Mouse (Mus musculus) lung, embryonic 15.5 days (tissue): ENCODE data around the gene Liph. TPM values are rescaled to one million over a fixed set of nuclear protein-coding genes. Genes with fewer than 3 reads are reported as not detected.
"Not testable (repeated sequence)": the region's sequence is repeated elsewhere in the genome, so short reads cannot be mapped to it uniquely, and the experiment has no call there.

Source experiments
- ATAC-seq: fragments of 200-750 bp; cut with Nextera tagmentation; 2 replicates; pipeline ENCODE4 v1.8.0; 2017; ENCODE audit warnings: moderate number of reproducible peaks, borderline replicate concordance; ENCODE audit not compliant: low FRiP score, low TSS enrichment; ENCODE audit errors: extremely low read depth
- H3K27ac ChIP-seq: fragments of 300-500 bp; sonication (generic); 2 replicates; pipeline ENCODE4 v1.5.1; 2015; ENCODE audit warnings: moderate library complexity, mild to moderate bottlenecking, inconsistent platforms
- H3K27me3 ChIP-seq: fragments of 300-500 bp; sonication (generic); 2 replicates; pipeline ENCODE4 v1.6.1; 2015; ENCODE audit warnings: inconsistent platforms
- H3K36me3 ChIP-seq: fragments of 300-500 bp; sonication (generic); 2 replicates; pipeline ENCODE4 v1.6.1; 2015; ENCODE audit warnings: inconsistent platforms
- H3K4me1 ChIP-seq: fragments of 300-500 bp; sonication (generic); 2 replicates; pipeline ENCODE4 v1.6.1; 2015; ENCODE audit warnings: inconsistent platforms
- H3K4me2 ChIP-seq: fragments of 300-500 bp; sonication (generic); 2 replicates; pipeline ENCODE4 v1.6.1; 2015; ENCODE audit warnings: inconsistent platforms, mild to moderate bottlenecking, moderate library complexity
- H3K4me3 ChIP-seq: fragments of 300-500 bp; sonication (generic); 2 replicates; pipeline ENCODE4 v1.5.1; 2015; ENCODE audit warnings: mild to moderate bottlenecking, inconsistent platforms
- H3K9ac ChIP-seq: fragments of 300-500 bp; sonication (generic); 2 replicates; pipeline ENCODE4 v1.6.1; 2015; ENCODE audit warnings: inconsistent platforms
- H3K9me3 ChIP-seq: fragments of 300-500 bp; sonication (generic); 2 replicates; pipeline ENCODE4 v1.6.1; 2016; ENCODE audit warnings: inconsistent platforms
- WGBS: fragments of 180-500 bp; shearing (Covaris S2); methylation state at CpG from one replicate; pipeline ENCODE4 v1.1.7; 2015; 5-methylcytosine and 5-hydroxymethylcytosine counted together
- polyA plus RNA-seq: library from polyadenylated mRNA; unstranded; fragments of >200 nt; fragmentation: Nextera tagmentation; extraction: Ambion mirVana; gene quantifications from 2 replicates; pipeline ENCODE4 v1.2.1, GENCODE M21; 2015

Liph gene
- polyA plus RNA-seq, 1 experiment from 2014 or later = 2.0 TPM

GRCm38 (mm10) chr16:21998061-21998460 lies 2.6 kb upstream of the Liph start:
- H3K27me3 ChIP-seq = no peaks in the 10 kb centered on the region
- H3K4me2 ChIP-seq = no peak overlapping the region
- H3K4me3 ChIP-seq = no peak overlapping the region
- H3K9me3 ChIP-seq = no peaks in the 10 kb centered on the region
- 47% methylated on average over 5 of the region's 5 CpGs for WGBS
- peak overlapping the region; percentile 86; the same call in 1 of the 2 replicates for H3K27ac ChIP-seq
- no peak overlapping the region for H3K9ac ChIP-seq
- H3K4me1 ChIP-seq = peaks cover 18% of the 10 kb centered on the region
- no peaks in the 10 kb centered on the region for H3K36me3 ChIP-seq
- ATAC-seq = no peak; the same call in 1 of the 2 replicates

- no peaks in the 10 kb centered on the region for H3K27me3 ChIP-seq
- 23% methylated on average over 5 of the region's 5 CpGs for WGBS
- no peak overlapping the region for H3K9ac ChIP-seq
- no peak overlapping the region for H3K4me3 ChIP-seq
- peak; percentile 81; the same call in 1 of the 2 replicates for ATAC-seq
- peak overlapping the region; percentile 86 for H3K27ac ChIP-seq
- no peaks in the 10 kb centered on the region for H3K36me3 ChIP-seq
- peak overlapping the region; percentile 16 for H3K4me2 ChIP-seq
- H3K9me3 ChIP-seq = no peaks in the 10 kb centered on the region
- peaks cover 18% of the 10 kb centered on the region for H3K4me1 ChIP-seq
These were observed 1.6 kb upstream of the Liph start for GRCm38 (mm10) chr16:21996881-21997641.

GRCm38 (mm10) chr16:21996402-21996801 lies 939 bp upstream of the Liph start:
- peak overlapping the region; percentile 86 for H3K27ac ChIP-seq
- H3K9me3 ChIP-seq = no peaks in the 10 kb centered on the region
- no peaks in the 10 kb centered on the region for H3K36me3 ChIP-seq
- H3K27me3 ChIP-seq = no peaks in the 10 kb centered on the region
- no peak for ATAC-seq
- 33% methylated on average over 4 of the region's 4 CpGs for WGBS
- no peak overlapping the region for H3K4me3 ChIP-seq
- H3K9ac ChIP-seq = no peak overlapping the region
- peaks cover 15% of the 10 kb centered on the region for H3K4me1 ChIP-seq
- peak overlapping the region; percentile 16; the same call in 1 of the 2 replicates for H3K4me2 ChIP-seq

GRCm38 (mm10) chr16:21991774-21992173 lies 3.7 kb downstream of the Liph start:
- Histone ChIP-seq H3K27me3 (no peaks in the 10 kb centered on the region), H3K36me3 (no peaks in the 10 kb centered on the region), H3K9me3 (no peaks in the 10 kb centered on the region), H3K4me1 (peaks cover 13% of the 10 kb centered on the region), H3K9ac (no peak overlapping the region), H3K4me3 (no peak overlapping the region), H3K4me2 (no peak overlapping the region), H3K27ac (no peak overlapping the region)
- WGBS = 59% methylated on average over 2 of the region's 2 CpGs
- no peak for ATAC-seq

- not testable (repeated sequence) for H3K9ac ChIP-seq, H3K36me3 ChIP-seq, H3K9me3 ChIP-seq, H3K27ac ChIP-seq, H3K27me3 ChIP-seq, ATAC-seq, H3K4me3 ChIP-seq, H3K4me1 ChIP-seq, H3K4me2 ChIP-seq
These were observed 4.6 kb downstream of the Liph start for GRCm38 (mm10) chr16:21990893-21991292.

- H3K4me2 ChIP-seq = no peak overlapping the region
- H3K4me3 ChIP-seq = no peak overlapping the region
- H3K9me3 ChIP-seq = no peaks in the 10 kb centered on the region
- ATAC-seq = no peak
- H3K27me3 ChIP-seq = no peaks in the 10 kb centered on the region
- no peak overlapping the region for H3K27ac ChIP-seq
- WGBS = 46% methylated on average over 5 of the region's 5 CpGs
- H3K4me1 ChIP-seq = no peaks in the 10 kb centered on the region
- H3K36me3 ChIP-seq = no peaks in the 10 kb centered on the region
- no peak overlapping the region for H3K9ac ChIP-seq
These were observed 7.5 kb downstream of the Liph start for GRCm38 (mm10) chr16:21987956-21988355.

- Histone ChIP-seq H3K4me3 (no peak overlapping the region), H3K27ac (no peak overlapping the region), H3K9ac (no peak overlapping the region), H3K27me3 (no peaks in the 10 kb centered on the region), H3K4me2 (no peak overlapping the region), H3K36me3 (no peaks in the 10 kb centered on the region), H3K9me3 (no peaks in the 10 kb centered on the region), H3K4me1 (no peaks in the 10 kb centered on the region)
- WGBS = 8% methylated on average over 3 of the region's 3 CpGs
- ATAC-seq = no peak
These were observed 9.3 kb downstream of the Liph start for GRCm38 (mm10) chr16:21986191-21986590.

GRCm38 (mm10) chr16:21984091-21984490 lies 11.4 kb downstream of the Liph start:
- H3K4me1 ChIP-seq = no peaks in the 10 kb centered on the region
- no peak overlapping the region for H3K27ac ChIP-seq
- H3K9ac ChIP-seq = no peak overlapping the region
- H3K4me3 ChIP-seq = no peak overlapping the region
- WGBS = 85% methylated on average over 12 of the region's 12 CpGs
- H3K36me3 ChIP-seq = no peaks in the 10 kb centered on the region
- ATAC-seq = no peak
- no peaks in the 10 kb centered on the region for H3K9me3 ChIP-seq
- no peak overlapping the region for H3K4me2 ChIP-seq
- H3K27me3 ChIP-seq = no peaks in the 10 kb centered on the region

GRCm38 (mm10) chr16:21983581-21983980 lies 11.9 kb downstream of the Liph start:
- Histone ChIP-seq H3K4me2 (no peak overlapping the region), H3K4me1 (no peaks in the 10 kb centered on the region), H3K9me3 (no peaks in the 10 kb centered on the region), H3K36me3 (no peaks in the 10 kb centered on the region), H3K27me3 (no peaks in the 10 kb centered on the region), H3K9ac (no peak overlapping the region), H3K27ac (no peak overlapping the region), H3K4me3 (no peak overlapping the region)
- no peak for ATAC-seq
- 91% methylated on average over 4 of the region's 4 CpGs for WGBS

- Histone ChIP-seq H3K4me1 (no peaks in the 10 kb centered on the region), H3K9me3 (no peaks in the 10 kb centered on the region), H3K27ac (no peak overlapping the region), H3K4me3 (no peak overlapping the region), H3K9ac (no peak overlapping the region), H3K36me3 (no peaks in the 10 kb centered on the region), H3K4me2 (no peak overlapping the region), H3K27me3 (no peaks in the 10 kb centered on the region)
- no peak for ATAC-seq
- WGBS = 92% methylated on average over 9 of the region's 9 CpGs
These were observed 12.3 kb downstream of the Liph start for GRCm38 (mm10) chr16:21983146-21983545.

- Histone ChIP-seq H3K4me2 (no peak overlapping the region), H3K27ac (no peak overlapping the region), H3K4me1 (no peaks in the 10 kb centered on the region), H3K4me3 (no peak overlapping the region), H3K27me3 (peaks cover 6% of the 10 kb centered on the region; the same call in 1 of the 2 replicates), H3K9ac (no peak overlapping the region), H3K36me3 (no peaks in the 10 kb centered on the region), H3K9me3 (no peaks in the 10 kb centered on the region)
- WGBS = 66% methylated on average over 5 of the region's 5 CpGs
- no peak for ATAC-seq
These were observed 18.1 kb downstream of the Liph start for GRCm38 (mm10) chr16:21977347-21977746.

GRCm38 (mm10) chr16:21976203-21976602 lies 19.3 kb downstream of the Liph start:
- Histone ChIP-seq H3K9ac (no peak overlapping the region), H3K4me1 (no peaks in the 10 kb centered on the region), H3K27ac (no peak overlapping the region), H3K27me3 (peaks cover 6% of the 10 kb centered on the region; the same call in 1 of the 2 replicates), H3K4me2 (peak overlapping the region; percentile 37; the same call in 1 of the 2 replicates), H3K4me3 (no peak overlapping the region), H3K9me3 (no peaks in the 10 kb centered on the region), H3K36me3 (no peaks in the 10 kb centered on the region)
- 7% methylated on average over 16 of the region's 16 CpGs for WGBS
- ATAC-seq = no peak
